Mouse (Mus musculus): ENCODE data around the gene Agrn.

DNA sequence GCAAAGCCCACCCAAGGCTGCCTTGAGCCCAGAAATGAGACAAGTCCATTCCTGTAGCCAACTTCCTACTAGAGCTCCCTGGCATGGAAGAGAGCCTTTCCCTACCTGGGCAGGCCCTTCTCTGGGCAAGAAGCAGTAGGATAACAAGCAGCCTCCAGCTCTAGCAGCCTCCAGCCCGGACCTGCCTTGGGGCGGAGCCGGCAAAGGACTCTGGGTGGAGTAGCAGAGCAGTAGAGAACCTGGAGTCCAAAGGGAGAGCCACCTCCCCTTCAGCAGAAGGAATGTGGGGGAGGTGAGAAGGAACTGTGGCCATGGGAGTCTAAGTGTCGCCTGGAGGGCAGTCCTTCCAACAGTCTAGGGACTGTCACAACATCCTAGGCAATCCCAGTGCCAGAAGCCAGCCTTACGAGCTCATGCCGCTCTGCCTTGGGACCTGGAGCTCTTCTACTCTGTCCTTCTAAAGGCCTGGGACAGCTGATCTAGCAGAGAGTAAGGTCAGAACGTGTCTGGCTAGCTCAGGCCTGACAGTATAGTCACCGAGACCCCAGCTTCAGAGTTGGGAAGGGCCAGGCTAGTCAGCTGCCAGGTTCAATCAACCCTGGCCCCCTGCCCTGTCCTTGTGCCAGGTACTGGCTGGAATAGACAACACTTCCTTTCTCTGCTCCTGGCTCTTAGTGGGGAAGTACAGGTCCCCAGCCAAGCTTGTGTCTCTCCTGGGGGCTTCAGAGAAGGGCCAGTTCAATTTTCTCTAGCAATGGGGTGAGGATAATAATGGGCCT, 4.7 kb downstream of the Agrn start:
- TF ChIP-seq CTCF (IDR thresholded peaks at IDR 0.05; ENCODE audit: low read depth, low read length) (no peak), GATA1 (IDR thresholded peaks at IDR 0.05; ENCODE audit: borderline replicate concordance, low read length) (no peak), POLR2AphosphoS5 (IDR thresholded peaks at IDR 0.05; ENCODE audit: insufficient replicate concordance, low read depth, low read length) (no peak), TAL1 (conservative IDR thresholded peaks at IDR 0.05; ENCODE audit: low read depth, low read length) (no peak)
